Mouse (Mus musculus): ENCODE measurements around the gene Apol9b.
"Not testable (repeated sequence)": the region's sequence is repeated elsewhere in the genome, so short reads cannot be mapped to it uniquely, and the experiment has no call there.

Apol9b gene

GRCm38 (mm10) chr15:77728739-77729138 is at the start of gene Apol9b:
Apol9b (plus strand) TSS chr15:77729039.
- not testable (repeated sequence) for DNase-seq

- peak; percentile 35 for DNase-seq
Measured at GRCm38 (mm10) chr15:77683944-77684343, 44.9 kb upstream of the Apol9b start.

- DNase-seq, result not testable (repeated sequence)
Measured at GRCm38 (mm10) chr15:77691532-77692311, 37.1 kb upstream of the Apol9b start.

GRCm38 (mm10) chr15:77694687-77695295 is 34.0 kb upstream of the Apol9b start:
- DNase-seq, result peak; percentile 64

GRCm38 (mm10) chr15:77698656-77699055 is 30.2 kb upstream of the Apol9b start, which contains the start of gene Apol7e:
Apol7e (plus strand) TSS chr15:77698857.
- peak; percentile 16 for DNase-seq

- DNase-seq, result not testable (repeated sequence)
Measured at GRCm38 (mm10) chr15:77705306-77705705, 23.5 kb upstream of the Apol9b start.

- DNase-seq, result not testable (repeated sequence)
Measured at GRCm38 (mm10) chr15:77708936-77709335, 19.9 kb upstream of the Apol9b start.

GRCm38 (mm10) chr15:77718240-77718639 is 10.6 kb upstream of the Apol9b start:
- DNase-seq, result not testable (repeated sequence)

GRCm38 (mm10) chr15:77721509-77721908 is 7.3 kb upstream of the Apol9b start:
- DNase-seq, result not testable (repeated sequence)

GRCm38 (mm10) chr15:77724208-77724911 is 4.5 kb upstream of the Apol9b start:
- not testable (repeated sequence) for DNase-seq

- DNase-seq, result not testable (repeated sequence)
Measured at GRCm38 (mm10) chr15:77725393-77726020, 3.3 kb upstream of the Apol9b start.

- DNase-seq, result not testable (repeated sequence)
Measured at GRCm38 (mm10) chr15:77727139-77727538, 1.7 kb upstream of the Apol9b start.

- not testable (repeated sequence) for DNase-seq
Measured at GRCm38 (mm10) chr15:77727745-77728144, 1.1 kb upstream of the Apol9b start.

GRCm38 (mm10) chr15:77731605-77732004 is 2.8 kb downstream of the Apol9b start:
- no peak for DNase-seq

GRCm38 (mm10) chr15:77732851-77733250 is 4.0 kb downstream of the Apol9b start:
- not testable (repeated sequence) for DNase-seq

- peak; percentile 60 for DNase-seq
Measured at GRCm38 (mm10) chr15:77733380-77733779, 4.5 kb downstream of the Apol9b start.

GRCm38 (mm10) chr15:77733903-77734302 is 5.1 kb downstream of the Apol9b start:
- DNase-seq, result not testable (repeated sequence)

- DNase-seq, result no peak
Measured at GRCm38 (mm10) chr15:77740511-77741297, 11.9 kb downstream of the Apol9b start.

- DNase-seq, result not testable (repeated sequence)
Measured at GRCm38 (mm10) chr15:77741556-77741955, 12.7 kb downstream of the Apol9b start.

GRCm38 (mm10) chr15:77744632-77745031 is 15.8 kb downstream of the Apol9b start:
- no peak for DNase-seq

- DNase-seq, result no peak
Measured at GRCm38 (mm10) chr15:77745081-77745480, 16.2 kb downstream of the Apol9b start.

GRCm38 (mm10) chr15:77746326-77746725 is 17.5 kb downstream of the Apol9b start:
- DNase-seq, result no peak
